Mouse (Mus musculus): ENCODE results near the gene Svs1.

DNA sequence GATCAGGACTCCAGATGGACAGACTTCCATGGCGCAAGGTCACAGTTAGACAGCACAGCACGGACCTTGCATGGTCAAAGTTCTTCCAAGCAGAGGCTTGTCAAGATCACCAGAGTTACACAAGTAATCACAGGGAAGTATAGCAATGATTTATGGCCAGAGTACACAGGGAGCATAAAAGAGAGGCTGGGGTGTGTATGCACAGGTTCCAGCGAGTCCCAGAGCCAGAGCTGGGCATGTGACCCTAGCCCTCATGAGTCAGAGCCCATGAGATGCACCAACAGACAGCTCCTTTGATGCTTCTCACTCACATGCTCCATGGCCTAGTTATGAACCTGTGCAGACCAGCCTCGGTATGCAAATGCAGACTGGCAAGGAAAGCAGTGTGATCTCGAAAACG lies 41.4 kb downstream of the Svs1 start:
- TF ChIP-seq SRF (IDR thresholded peaks at IDR 0.05; ENCODE audit: control insufficient read depth, insufficient read length, low read depth): no peak
- TF ChIP-seq POLR2A (IDR thresholded peaks at IDR 0.05; ENCODE audit: insufficient read length, low read depth): no peak
- no peak for TF ChIP-seq E2F4 (IDR thresholded peaks at IDR 0.05; ENCODE audit: insufficient read depth)
- no peak for TF ChIP-seq TCF12 (IDR thresholded peaks at IDR 0.05; ENCODE audit: insufficient read depth, poor library complexity, severe bottlenecking)
- TF ChIP-seq MAX (IDR thresholded peaks at IDR 0.05; ENCODE audit: low read depth): no peak
- no peak for TF ChIP-seq USF1 (IDR thresholded peaks at IDR 0.05; ENCODE audit: low read depth)
- TF ChIP-seq CEBPB (IDR thresholded peaks at IDR 0.05; ENCODE audit: insufficient read depth, poor library complexity, severe bottlenecking): no peak
- TF ChIP-seq MYOD1 (IDR thresholded peaks at IDR 0.05; ENCODE audit: control insufficient read depth in 1 of 3, insufficient read length in 2 of 3, low read depth in 2 of 3): no peak
- no peak for TF ChIP-seq POLR2AphosphoS2 (IDR thresholded peaks at IDR 0.05; ENCODE audit: insufficient read length, low read depth)
- TF ChIP-seq MYOG (IDR thresholded peaks at IDR 0.05; ENCODE audit: control insufficient read depth in 1 of 3, insufficient read depth in 1 of 3, insufficient read length in 2 of 3, low read depth in 2 of 3): no peak

Measured in myocyte (in vitro differentiated cells).